Mouse (Mus musculus) testis, adult 2 months (tissue): ENCODE data around the gene Rcc2. TPM values are rescaled to one million over a fixed set of nuclear protein-coding genes. Genes with fewer than 3 reads are reported as not detected.
A peak's percentile ranks its signal among the peaks of the same experiment; 100 is the strongest.

Experiments used
- H3K27ac ChIP-seq: fragments of 200-500 bp; 2 replicates; pipeline ENCODE4 v1.5.1; 2012; ENCODE audit warnings: low read depth, low read length; ENCODE audit not compliant: control insufficient read depth, insufficient read depth
- H3K27me3 ChIP-seq: fragments of 200-500 bp; 2 replicates; pipeline ENCODE4 v1.6.1; 2012; ENCODE audit warnings: mild to moderate bottlenecking, low read length, moderate library complexity; ENCODE audit not compliant: control insufficient read depth, insufficient read depth
- H3K36me3 ChIP-seq: fragments of 200-500 bp; 2 replicates; pipeline ENCODE4 v1.6.1; 2012; ENCODE audit warnings: mild to moderate bottlenecking, low read length; ENCODE audit not compliant: control insufficient read depth, insufficient read depth
- H3K4me1 ChIP-seq: fragments of 200-500 bp; 2 replicates; pipeline ENCODE4 v1.6.1; 2012; ENCODE audit warnings: low read length; ENCODE audit not compliant: control insufficient read depth, insufficient read depth
- H3K4me3 ChIP-seq: fragments of 200-500 bp; 2 replicates; pipeline ENCODE4 v1.5.1; 2012; ENCODE audit warnings: low read depth, mild to moderate bottlenecking, low read length, moderate library complexity, mixed read lengths; ENCODE audit not compliant: control insufficient read depth
- CTCF ChIP-seq: fragments of 200-500 bp; IDR thresholded peaks from 2 replicates; pipeline ENCODE4 v1.5.1; 2012; ENCODE audit warnings: low read depth, mild to moderate bottlenecking, inconsistent platforms, low read length, moderate library complexity; ENCODE audit not compliant: control insufficient read depth, insufficient read depth, insufficient replicate concordance
- POLR2A ChIP-seq: fragments of 200-500 bp; IDR thresholded peaks from 2 replicates; pipeline ENCODE4 v1.6.1; 2012; ENCODE audit warnings: low read depth, mild to moderate bottlenecking, inconsistent platforms, low read length, moderate library complexity; ENCODE audit not compliant: control insufficient read depth
- polyA plus RNA-seq: library from polyadenylated mRNA; depleted of rRNA; stranded (reverse); fragments of >200 nt; gene quantifications from 2 replicates; pipeline ENCODE4 v1.2.3, GENCODE M21; 2012

Gene Rcc2
- polyA plus RNA-seq, 1 experiment: 32.1 TPM

- Histone ChIP-seq H3K36me3 (no peaks in the 10 kb centered on the region), H3K27ac (no peak overlapping the region), H3K4me1 (no peaks in the 10 kb centered on the region), H3K27me3 (no peaks in the 10 kb centered on the region), H3K4me3 (no peak overlapping the region)
- TF ChIP-seq POLR2A (no peak), CTCF (no peak)
Measured at GRCm38 (mm10) chr4:140726907-140727306, 26.6 kb downstream of the Rcc2 start.

- no peak overlapping the region for H3K4me3 ChIP-seq
- no peak overlapping the region for H3K27ac ChIP-seq
- H3K4me1 ChIP-seq: no peaks in the 10 kb centered on the region
- H3K27me3 ChIP-seq: no peaks in the 10 kb centered on the region
- TF ChIP-seq CTCF (peak; percentile 63; the same call in 1 of the 2 replicates), POLR2A (no peak)
- H3K36me3 ChIP-seq: no peaks in the 10 kb centered on the region
Measured at GRCm38 (mm10) chr4:140731654-140732053, 31.3 kb downstream of the Rcc2 start.

- no peak overlapping the region for H3K27ac ChIP-seq
- H3K4me3 ChIP-seq: peak overlapping the region; percentile 52
- no peaks in the 10 kb centered on the region for H3K4me1 ChIP-seq
- H3K36me3 ChIP-seq: no peaks in the 10 kb centered on the region
- no peak for TF ChIP-seq CTCF
- no peak for TF ChIP-seq POLR2A
- no peaks in the 10 kb centered on the region for H3K27me3 ChIP-seq
Measured at GRCm38 (mm10) chr4:140732871-140733270, 32.5 kb downstream of the Rcc2 start.

- H3K4me1 ChIP-seq: no peaks in the 10 kb centered on the region
- H3K27me3 ChIP-seq: no peaks in the 10 kb centered on the region
- no peak for TF ChIP-seq CTCF
- TF ChIP-seq POLR2A: no peak
- no peak overlapping the region for H3K27ac ChIP-seq
- H3K36me3 ChIP-seq: no peaks in the 10 kb centered on the region
- no peak overlapping the region for H3K4me3 ChIP-seq
Measured at GRCm38 (mm10) chr4:140740655-140741054, 40.3 kb downstream of the Rcc2 start.

GRCm38 (mm10) chr4:140741401-140741800, 41.1 kb downstream of the Rcc2 start:
- H3K27ac ChIP-seq: no peak overlapping the region
- no peaks in the 10 kb centered on the region for H3K36me3 ChIP-seq
- H3K4me1 ChIP-seq: no peaks in the 10 kb centered on the region
- H3K4me3 ChIP-seq: no peak overlapping the region
- H3K27me3 ChIP-seq: no peaks in the 10 kb centered on the region
- TF ChIP-seq CTCF (no peak), POLR2A (no peak)

GRCm38 (mm10) chr4:140742543-140742942, 42.2 kb downstream of the Rcc2 start, which contains the start of gene Padi6:
TSS of gene Padi6 (minus strand) at chr4:140742643.
- Histone ChIP-seq H3K4me3 (no peak within 1 kb of the TSS), H3K27ac (no peak within 1 kb of the TSS), H3K36me3 (no peaks in the 10 kb centered on the region), H3K27me3 (no peaks in the 10 kb centered on the region), H3K4me1 (no peaks in the 10 kb centered on the region)
- TF ChIP-seq CTCF (no peak), POLR2A (no peak)

GRCm38 (mm10) chr4:140743086-140743485, 42.7 kb downstream of the Rcc2 start:
- Histone ChIP-seq H3K4me3 (no peak overlapping the region), H3K4me1 (peaks cover 1% of the 10 kb centered on the region), H3K27me3 (no peaks in the 10 kb centered on the region), H3K36me3 (no peaks in the 10 kb centered on the region), H3K27ac (no peak overlapping the region)
- TF ChIP-seq CTCF (no peak), POLR2A (no peak)

- Histone ChIP-seq H3K27ac (no peak overlapping the region), H3K4me3 (no peak overlapping the region), H3K36me3 (no peaks in the 10 kb centered on the region), H3K27me3 (no peaks in the 10 kb centered on the region), H3K4me1 (peaks cover 4% of the 10 kb centered on the region)
- TF ChIP-seq CTCF: peak; percentile 69; the same call in 1 of the 2 replicates
- TF ChIP-seq POLR2A: no peak
Measured at GRCm38 (mm10) chr4:140744654-140745053, 44.3 kb downstream of the Rcc2 start.
